Mouse (Mus musculus) heart, embryonic 14.5 days (tissue): ENCODE data around the gene Elp4. TPM values are rescaled to one million over a fixed set of nuclear protein-coding genes. Genes with fewer than 3 reads are reported as not detected.

Source experiments
- ATAC-seq: fragments of 200-750 bp; cut with Nextera tagmentation; 2 replicates; pipeline ENCODE4 v1.8.0; 2017; ENCODE audit warnings: low read depth, moderate TSS enrichment; ENCODE audit not compliant: insufficient number of reproducible peaks, insufficient read depth, low FRiP score
- H3K27ac ChIP-seq, 2 experiments: fragments of 200-500 bp in 1 of 2; fragments of 300-500 bp in 1 of 2; sonication (generic) in 1 of 2; replicated peaks in 1 of 2; 2 replicates each; pipeline ENCODE4 v1.5.1; 2012 to 2014; ENCODE audit warnings: low read depth in 2 of 2, low read length in 2 of 2, control low read depth in 1 of 2, mild to moderate bottlenecking in 1 of 2, mixed read lengths in 1 of 2; ENCODE audit not compliant: control insufficient read depth in 1 of 2, insufficient read depth in 1 of 2
- H3K27me3 ChIP-seq: fragments of 300-500 bp; sonication (generic); 2 replicates; pipeline ENCODE4 v1.6.1; 2014; ENCODE audit warnings: mild to moderate bottlenecking, low read length, control low read depth; ENCODE audit not compliant: control insufficient read depth, insufficient read depth
- H3K36me3 ChIP-seq: fragments of 300-500 bp; sonication (generic); 2 replicates; pipeline ENCODE4 v1.6.1; 2014; ENCODE audit warnings: mild to moderate bottlenecking, control low read depth, low read length, mixed read lengths; ENCODE audit not compliant: control insufficient read depth, insufficient read depth
- H3K4me1 ChIP-seq, 2 experiments: fragments of 200-500 bp in 1 of 2; fragments of 300-500 bp in 1 of 2; sonication (generic) in 1 of 2; 2 replicates each; pipeline ENCODE4 v1.6.1; 2012 to 2014; ENCODE audit warnings: low read length in 2 of 2, control low read depth in 1 of 2, mixed read lengths in 1 of 2; ENCODE audit not compliant: control insufficient read depth in 2 of 2, insufficient read depth in 2 of 2
- H3K4me2 ChIP-seq: fragments of 300-500 bp; sonication (generic); 2 replicates; pipeline ENCODE4 v1.6.1; 2014; ENCODE audit warnings: mild to moderate bottlenecking, low read length
- H3K4me3 ChIP-seq, 2 experiments: fragments of 200-500 bp in 1 of 2; fragments of 300-500 bp in 1 of 2; sonication (generic) in 1 of 2; 2 replicates each; pipeline ENCODE4 v1.5.1; 2012 to 2014; ENCODE audit warnings: low read length in 2 of 2, mild to moderate bottlenecking in 2 of 2, control low read depth in 1 of 2, low read depth in 1 of 2, moderate library complexity in 1 of 2; ENCODE audit not compliant: control insufficient read depth in 1 of 2, insufficient read depth in 1 of 2
- H3K9ac ChIP-seq: fragments of 300-500 bp; sonication (generic); 2 replicates; pipeline ENCODE4 v1.6.1; 2014; ENCODE audit warnings: mild to moderate bottlenecking, low read length
- H3K9me3 ChIP-seq: fragments of 300-500 bp; sonication (generic); 2 replicates; pipeline ENCODE4 v1.6.1; 2016; ENCODE audit warnings: low read length, control low read depth; ENCODE audit not compliant: control insufficient read depth
- WGBS: fragments of 180-500 bp; shearing (Covaris S2); extraction: QIAGEN DNeasy Blood & Tissue Kit; methylation state at CpG from one replicate; pipeline ENCODE4 v1.1.7; 2014; 5-methylcytosine and 5-hydroxymethylcytosine counted together
- polyA plus RNA-seq: library from polyadenylated mRNA; unstranded; fragments of >200 nt; fragmentation: Nextera tagmentation; extraction: Ambion mirVana; gene quantifications from 2 replicates; pipeline ENCODE4 v1.2.1, GENCODE M21; 2014

The Elp4 gene
- polyA plus RNA-seq, 1 experiment from 2014 or later, result 19.6 TPM

- WGBS, result 83% methylated on average over 5 of the region's 5 CpGs
- H3K4me3 ChIP-seq, result no peak overlapping the region
- no peaks in the 10 kb centered on the region for H3K27me3 ChIP-seq
- no peaks in the 10 kb centered on the region for H3K4me1 ChIP-seq
- H3K9ac ChIP-seq, result no peak overlapping the region
- no peaks in the 10 kb centered on the region for H3K9me3 ChIP-seq
- H3K36me3 ChIP-seq, result 0 out of 2 replicates have a peak, but pooled peaks cover 4% of the 10 kb centered on the region
- ATAC-seq, result no peak
- H3K4me2 ChIP-seq, result no peak overlapping the region
- H3K27ac ChIP-seq, result no peak overlapping the region
These were observed 61.2 kb downstream of the Elp4 start for GRCm38 (mm10) chr2:105843151-105843550.

GRCm38 (mm10) chr2:105817965-105818364 lies 86.4 kb downstream of the Elp4 start:
- Histone ChIP-seq H3K4me2 (no peak overlapping the region), H3K4me1 (peaks cover 0 to 5% of the 10 kb centered on the region in 2 experiments; a peak in 2 of 4 replicates), H3K27me3 (no peaks in the 10 kb centered on the region), H3K36me3 (no peaks in the 10 kb centered on the region), H3K27ac (no peak overlapping the region), H3K9ac (no peak overlapping the region), H3K9me3 (no peaks in the 10 kb centered on the region), H3K4me3 (no peak overlapping the region)
- ATAC-seq, result no peak
- 77% methylated on average over 1 of the region's 1 CpGs for WGBS

GRCm38 (mm10) chr2:105815170-105815569 lies 89.2 kb downstream of the Elp4 start:
- Histone ChIP-seq H3K4me3 (no peak overlapping the region), H3K36me3 (no peaks in the 10 kb centered on the region), H3K27ac (peak overlapping the region in 1 of 2 experiments; percentile 17; a peak in 1 of 4 replicates), H3K4me2 (no peak overlapping the region), H3K27me3 (no peaks in the 10 kb centered on the region), H3K9me3 (no peaks in the 10 kb centered on the region), H3K4me1 (peaks cover 0 to 5% of the 10 kb centered on the region in 2 experiments; a peak in 2 of 4 replicates), H3K9ac (no peak overlapping the region)
- 79% methylated on average over 3 of the region's 3 CpGs for WGBS
- no peak for ATAC-seq

- no peak overlapping the region for H3K4me2 ChIP-seq
- H3K4me1 ChIP-seq, result peaks cover 0 to 5% of the 10 kb centered on the region in 2 experiments; a peak in 2 of 4 replicates
- no peaks in the 10 kb centered on the region for H3K27me3 ChIP-seq
- H3K9me3 ChIP-seq, result no peaks in the 10 kb centered on the region
- ATAC-seq, result no peak
- H3K4me3 ChIP-seq, result no peak overlapping the region
- no peaks in the 10 kb centered on the region for H3K36me3 ChIP-seq
- no peak overlapping the region for H3K9ac ChIP-seq
- H3K27ac ChIP-seq, result no peak overlapping the region
- WGBS, result 76% methylated on average over 3 of the region's 3 CpGs
These were observed 91.3 kb downstream of the Elp4 start for GRCm38 (mm10) chr2:105813041-105813440.

GRCm38 (mm10) chr2:105810286-105810685 lies 94.1 kb downstream of the Elp4 start:
- Histone ChIP-seq H3K27ac (no peak overlapping the region), H3K4me2 (no peak overlapping the region), H3K9me3 (no peaks in the 10 kb centered on the region), H3K9ac (no peak overlapping the region), H3K36me3 (no peaks in the 10 kb centered on the region), H3K27me3 (no peaks in the 10 kb centered on the region), H3K4me3 (no peak overlapping the region), H3K4me1 (peaks cover 0 to 4% of the 10 kb centered on the region in 2 experiments; a peak in 2 of 4 replicates)
- ATAC-seq, result no peak
- 83% methylated on average over 2 of the region's 2 CpGs for WGBS

- Histone ChIP-seq H3K9me3 (no peaks in the 10 kb centered on the region), H3K9ac (no peak overlapping the region), H3K36me3 (no peaks in the 10 kb centered on the region), H3K4me1 (no peaks in the 10 kb centered on the region), H3K4me3 (no peak overlapping the region), H3K27ac (no peak overlapping the region), H3K27me3 (no peaks in the 10 kb centered on the region), H3K4me2 (no peak overlapping the region)
- ATAC-seq, result no peak
- 83% methylated on average over 2 of the region's 2 CpGs for WGBS
These were observed 97.8 kb downstream of the Elp4 start for GRCm38 (mm10) chr2:105806571-105806970.

GRCm38 (mm10) chr2:105806047-105806446 lies 98.3 kb downstream of the Elp4 start:
- no peaks in the 10 kb centered on the region for H3K9me3 ChIP-seq
- no peak overlapping the region for H3K4me3 ChIP-seq
- ATAC-seq, result no peak
- no peaks in the 10 kb centered on the region for H3K36me3 ChIP-seq
- no peak overlapping the region for H3K4me2 ChIP-seq
- no peaks in the 10 kb centered on the region for H3K27me3 ChIP-seq
- 65% methylated on average over 4 of the region's 4 CpGs for WGBS
- no peak overlapping the region for H3K27ac ChIP-seq
- no peaks in the 10 kb centered on the region for H3K4me1 ChIP-seq
- no peak overlapping the region for H3K9ac ChIP-seq

GRCm38 (mm10) chr2:105805210-105805609 lies 99.2 kb downstream of the Elp4 start:
- no peak overlapping the region for H3K27ac ChIP-seq
- no peak for ATAC-seq
- H3K9me3 ChIP-seq, result no peaks in the 10 kb centered on the region
- H3K36me3 ChIP-seq, result no peaks in the 10 kb centered on the region
- H3K27me3 ChIP-seq, result no peaks in the 10 kb centered on the region
- H3K4me1 ChIP-seq, result no peaks in the 10 kb centered on the region
- no peak overlapping the region for H3K4me2 ChIP-seq
- H3K9ac ChIP-seq, result no peak overlapping the region
- H3K4me3 ChIP-seq, result no peak overlapping the region
